Mouse (Mus musculus): ENCODE results near the gene Rnf135.

DNA sequence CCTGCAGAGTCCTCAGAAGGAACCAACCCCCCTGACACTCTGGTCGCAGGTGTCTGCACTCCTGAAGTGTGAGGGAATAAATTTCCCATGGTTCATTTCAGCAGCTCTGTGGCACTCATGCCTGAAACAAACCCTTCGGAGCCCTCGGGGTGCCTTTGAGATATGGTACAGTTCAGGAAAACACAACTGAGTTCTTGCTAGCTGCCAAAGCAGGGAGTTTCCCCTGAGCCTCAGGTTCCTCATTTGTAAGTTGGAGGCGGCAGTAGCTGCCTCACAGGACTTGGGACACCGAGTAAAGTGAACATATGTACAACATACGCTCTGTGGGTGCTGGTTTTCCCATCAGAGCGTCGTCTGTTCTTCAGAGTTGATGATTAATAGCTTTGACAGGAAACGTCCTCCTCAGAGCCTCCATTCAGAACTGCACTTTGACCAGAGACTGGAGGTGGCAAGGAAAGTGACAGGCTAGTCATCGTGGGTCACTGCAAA lies 37.8 kb upstream of the Rnf135 start:
- TF ChIP-seq CTCF (IDR thresholded peaks at IDR 0.05; ENCODE audit: control insufficient read depth, insufficient read depth, low read length) (no peak), POLR2A (IDR thresholded peaks at IDR 0.05; ENCODE audit: borderline replicate concordance, control insufficient read depth, low read depth, low read length) (no peak)

Measured in bone marrow, adult 2 months (tissue).